Mouse (Mus musculus): ENCODE data around the gene Scamp1. TPM values are rescaled to one million over a fixed set of nuclear protein-coding genes. Genes with fewer than 3 reads are reported as not detected.

Gene Scamp1
- total RNA-seq, 1 experiment: 15.5 TPM

GRCm38 (mm10) chr13:94208892-94209291, 76.8 kb downstream of the Scamp1 start:
- peak; percentile 22 for DNase-seq (ENCODE audit: low read depth, low spot score)
- H3K4me3 ChIP-seq (ENCODE audit: insufficient read depth in 1 of 2, low read depth in 1 of 2, low read length in 2 of 2, poor library complexity in 1 of 2, severe bottlenecking in 1 of 2): no peak overlapping the region
- no peak overlapping the region for H3K9ac ChIP-seq (ENCODE audit: insufficient read depth, low read depth, low read length, poor library complexity, severe bottlenecking)
- TF ChIP-seq ZNF384 (IDR thresholded peaks at IDR 0.05; ENCODE audit: low read depth, low read length) (no peak), ZC3H11A (IDR thresholded peaks at IDR 0.05; ENCODE audit: borderline replicate concordance, low read depth, low read length) (0 out of 2 replicates have a peak, but pooled peaks have one; percentile 23)
- in situ Hi-C loops (cut with MboI; ENCODE audit: low sequenced_read_pairs in 2 of 2, unreplicated experiment in 2 of 2): no loop called here
- H3K9me3 ChIP-seq (ENCODE audit: control insufficient read depth, insufficient read depth, low read depth, low read length): no peaks in the 10 kb centered on the region
- peaks cover 3% of the 10 kb centered on the region; the same call in 1 of the 2 replicates for H3K36me3 ChIP-seq (ENCODE audit: control insufficient read depth, insufficient read depth, low read length, poor library complexity, severe bottlenecking)
- H3K4me1 ChIP-seq (ENCODE audit: control insufficient read depth in 2 of 2, insufficient read depth in 2 of 2, low read length in 2 of 2, poor library complexity in 1 of 2): no peaks in the 10 kb centered on the region
- no peak overlapping the region for H3K27ac ChIP-seq (ENCODE audit: insufficient read depth, low read depth, low read length, poor library complexity, severe bottlenecking)

- no peak overlapping the region for H3K9ac ChIP-seq (ENCODE audit: insufficient read depth, low read depth, low read length, poor library complexity, severe bottlenecking)
- DNase-seq (ENCODE audit: low read depth, low spot score): no peak
- no peaks in the 10 kb centered on the region for H3K4me1 ChIP-seq (ENCODE audit: control insufficient read depth in 2 of 2, insufficient read depth in 2 of 2, low read length in 2 of 2, poor library complexity in 1 of 2)
- in situ Hi-C loops (cut with MboI; ENCODE audit: low sequenced_read_pairs in 2 of 2, unreplicated experiment in 2 of 2): no loop called here
- H3K27ac ChIP-seq (ENCODE audit: insufficient read depth, low read depth, low read length, poor library complexity, severe bottlenecking): no peak overlapping the region
- peaks cover 3% of the 10 kb centered on the region; the same call in 1 of the 2 replicates for H3K36me3 ChIP-seq (ENCODE audit: control insufficient read depth, insufficient read depth, low read length, poor library complexity, severe bottlenecking)
- H3K9me3 ChIP-seq (ENCODE audit: control insufficient read depth, insufficient read depth, low read depth, low read length): no peaks in the 10 kb centered on the region
- TF ChIP-seq MAFK (IDR thresholded peaks at IDR 0.05; ENCODE audit: insufficient read depth, low read depth, low read length) (no peak), ZC3H11A (IDR thresholded peaks at IDR 0.05; ENCODE audit: borderline replicate concordance, low read depth, low read length) (no peak), ZNF384 (IDR thresholded peaks at IDR 0.05; ENCODE audit: low read depth, low read length) (no peak), CHD2 (IDR thresholded peaks at IDR 0.05; ENCODE audit: low read depth, low read length) (no peak), HCFC1 (IDR thresholded peaks at IDR 0.05; ENCODE audit: borderline replicate concordance, insufficient read depth, low read length) (no peak)
- H3K4me3 ChIP-seq (ENCODE audit: insufficient read depth in 1 of 2, low read depth in 1 of 2, low read length in 2 of 2, poor library complexity in 1 of 2, severe bottlenecking in 1 of 2): no peak overlapping the region
Measured at GRCm38 (mm10) chr13:94207973-94208372, 77.7 kb downstream of the Scamp1 start.

- DNase-seq (ENCODE audit: low read depth, low spot score): peak; percentile 33
- Histone ChIP-seq H3K36me3 (ENCODE audit: control insufficient read depth, insufficient read depth, low read length, poor library complexity, severe bottlenecking) (peaks cover 3% of the 10 kb centered on the region; the same call in 1 of the 2 replicates), H3K27ac (ENCODE audit: insufficient read depth, low read depth, low read length, poor library complexity, severe bottlenecking) (no peak overlapping the region), H3K4me3 (ENCODE audit: insufficient read depth in 1 of 2, low read depth in 1 of 2, low read length in 2 of 2, poor library complexity in 1 of 2, severe bottlenecking in 1 of 2) (no peak overlapping the region), H3K9ac (ENCODE audit: insufficient read depth, low read depth, low read length, poor library complexity, severe bottlenecking) (no peak overlapping the region), H3K9me3 (ENCODE audit: control insufficient read depth, insufficient read depth, low read depth, low read length) (no peaks in the 10 kb centered on the region), H3K4me1 (ENCODE audit: control insufficient read depth in 2 of 2, insufficient read depth in 2 of 2, low read length in 2 of 2, poor library complexity in 1 of 2) (no peaks in the 10 kb centered on the region)
- in situ Hi-C loops (cut with MboI; ENCODE audit: low sequenced_read_pairs in 2 of 2, unreplicated experiment in 2 of 2): no loop called here
- TF ChIP-seq ZC3H11A (IDR thresholded peaks at IDR 0.05; ENCODE audit: borderline replicate concordance, low read depth, low read length) (peak; percentile 32; the same call in 1 of the 2 replicates), ZNF384 (IDR thresholded peaks at IDR 0.05; ENCODE audit: low read depth, low read length) (no peak), CHD2 (IDR thresholded peaks at IDR 0.05; ENCODE audit: low read depth, low read length) (no peak)
Measured at GRCm38 (mm10) chr13:94205234-94205633, 80.4 kb downstream of the Scamp1 start.

- H3K9ac ChIP-seq (ENCODE audit: insufficient read depth, low read depth, low read length, poor library complexity, severe bottlenecking): no peak overlapping the region
- in situ Hi-C loops (cut with MboI; ENCODE audit: low sequenced_read_pairs in 2 of 2, unreplicated experiment in 2 of 2): no loop called here
- no peak for DNase-seq (ENCODE audit: low read depth, low spot score)
- no peak overlapping the region for H3K27ac ChIP-seq (ENCODE audit: insufficient read depth, low read depth, low read length, poor library complexity, severe bottlenecking)
- no peak overlapping the region for H3K4me3 ChIP-seq (ENCODE audit: insufficient read depth in 1 of 2, low read depth in 1 of 2, low read length in 2 of 2, poor library complexity in 1 of 2, severe bottlenecking in 1 of 2)
- H3K4me1 ChIP-seq (ENCODE audit: control insufficient read depth in 2 of 2, insufficient read depth in 2 of 2, low read length in 2 of 2, poor library complexity in 1 of 2): no peaks in the 10 kb centered on the region
- H3K36me3 ChIP-seq (ENCODE audit: control insufficient read depth, insufficient read depth, low read length, poor library complexity, severe bottlenecking): no peaks in the 10 kb centered on the region; the same call in 1 of the 2 replicates
- H3K9me3 ChIP-seq (ENCODE audit: control insufficient read depth, insufficient read depth, low read depth, low read length): no peaks in the 10 kb centered on the region
- TF ChIP-seq ZNF384 (IDR thresholded peaks at IDR 0.05; ENCODE audit: low read depth, low read length) (no peak), ZC3H11A (IDR thresholded peaks at IDR 0.05; ENCODE audit: borderline replicate concordance, low read depth, low read length) (no peak), MAFK (IDR thresholded peaks at IDR 0.05; ENCODE audit: insufficient read depth, low read depth, low read length) (no peak), CHD2 (IDR thresholded peaks at IDR 0.05; ENCODE audit: low read depth, low read length) (no peak), HCFC1 (IDR thresholded peaks at IDR 0.05; ENCODE audit: borderline replicate concordance, insufficient read depth, low read length) (no peak)
Measured at GRCm38 (mm10) chr13:94199829-94200228, 85.8 kb downstream of the Scamp1 start.

- H3K36me3 ChIP-seq (ENCODE audit: control insufficient read depth, insufficient read depth, low read length, poor library complexity, severe bottlenecking): no peaks in the 10 kb centered on the region; the same call in 1 of the 2 replicates
- in situ Hi-C loops (cut with MboI; ENCODE audit: low sequenced_read_pairs in 2 of 2, unreplicated experiment in 2 of 2): no loop called here
- no peak overlapping the region for H3K4me3 ChIP-seq (ENCODE audit: insufficient read depth in 1 of 2, low read depth in 1 of 2, low read length in 2 of 2, poor library complexity in 1 of 2, severe bottlenecking in 1 of 2)
- H3K9ac ChIP-seq (ENCODE audit: insufficient read depth, low read depth, low read length, poor library complexity, severe bottlenecking): no peak overlapping the region
- no peaks in the 10 kb centered on the region for H3K4me1 ChIP-seq (ENCODE audit: control insufficient read depth in 2 of 2, insufficient read depth in 2 of 2, low read length in 2 of 2, poor library complexity in 1 of 2)
- no peak overlapping the region for H3K27ac ChIP-seq (ENCODE audit: insufficient read depth, low read depth, low read length, poor library complexity, severe bottlenecking)
- TF ChIP-seq HCFC1 (IDR thresholded peaks at IDR 0.05; ENCODE audit: borderline replicate concordance, insufficient read depth, low read length) (no peak), MAFK (IDR thresholded peaks at IDR 0.05; ENCODE audit: insufficient read depth, low read depth, low read length) (no peak), ZNF384 (IDR thresholded peaks at IDR 0.05; ENCODE audit: low read depth, low read length) (no peak), ZC3H11A (IDR thresholded peaks at IDR 0.05; ENCODE audit: borderline replicate concordance, low read depth, low read length) (no peak)
- no peak for DNase-seq (ENCODE audit: low read depth, low spot score)
- H3K9me3 ChIP-seq (ENCODE audit: control insufficient read depth, insufficient read depth, low read depth, low read length): no peaks in the 10 kb centered on the region
Measured at GRCm38 (mm10) chr13:94198616-94199015, 87.0 kb downstream of the Scamp1 start.
